Mouse (Mus musculus) forebrain, postnatal 0 days (tissue): Measurements from ENCODE around the gene Kif28. TPM values are rescaled to one million over a fixed set of nuclear protein-coding genes. Genes with fewer than 3 reads are reported as not detected.

Source experiments
- ATAC-seq: fragments of 200-750 bp; cut with Nextera tagmentation; 2 replicates; pipeline ENCODE4 v1.8.0; 2017; ENCODE audit warnings: mild to moderate bottlenecking, moderate library complexity
- DNase-seq: peaks from one replicate; pipeline ENCODE4 v3.0.0-alpha.2; 2015
- H3K27ac ChIP-seq: fragments of 300-500 bp; sonication (generic); 2 replicates; pipeline ENCODE4 v1.5.1; 2014; ENCODE audit warnings: low read depth, mild to moderate bottlenecking, antibody characterized with exemption, low read length, moderate library complexity, mixed read lengths
- H3K27me3 ChIP-seq: fragments of 300-500 bp; sonication (generic); 2 replicates; pipeline ENCODE4 v1.6.1; 2014; ENCODE audit warnings: mild to moderate bottlenecking, low read length, mixed read lengths; ENCODE audit not compliant: insufficient read depth
- H3K36me3 ChIP-seq: fragments of 300-500 bp; sonication (generic); 2 replicates; pipeline ENCODE4 v1.6.1; 2014; ENCODE audit warnings: mild to moderate bottlenecking, moderate library complexity; ENCODE audit not compliant: insufficient read depth
- H3K4me1 ChIP-seq: fragments of 300-500 bp; sonication (generic); 2 replicates; pipeline ENCODE4 v1.6.1; 2014; ENCODE audit warnings: antibody characterized with exemption; ENCODE audit not compliant: insufficient read depth
- H3K4me2 ChIP-seq: fragments of 300-500 bp; sonication (generic); 2 replicates; pipeline ENCODE4 v1.6.1; 2014; ENCODE audit warnings: low read depth, mild to moderate bottlenecking, moderate library complexity
- H3K4me3 ChIP-seq: fragments of 300-500 bp; sonication (generic); 2 replicates; pipeline ENCODE4 v1.5.1; 2014; ENCODE audit warnings: low read depth, low read length, mixed read lengths
- H3K9ac ChIP-seq: fragments of 300-500 bp; sonication (generic); 2 replicates; pipeline ENCODE4 v1.6.1; 2014; ENCODE audit warnings: mild to moderate bottlenecking
- H3K9me3 ChIP-seq: fragments of 300-500 bp; sonication (generic); 2 replicates; pipeline ENCODE4 v1.6.1; 2016; ENCODE audit warnings: low read length
- CTCF ChIP-seq: sonication (generic); IDR thresholded peaks from 2 replicates; pipeline ENCODE4 v1.5.1; 2016; ENCODE audit warnings: antibody characterized with exemption, control low read depth, low read depth
- WGBS: fragments of 180-500 bp; shearing (Covaris S2); extraction: QIAGEN DNeasy Blood & Tissue Kit; methylation state at CpG from one replicate; pipeline ENCODE4 v1.1.7; 2014; 5-methylcytosine and 5-hydroxymethylcytosine counted together
- polyA plus RNA-seq: library from polyadenylated mRNA; unstranded; fragments of >200 nt; fragmentation: Nextera tagmentation; extraction: Ambion mirVana; gene quantifications from 2 replicates; pipeline ENCODE4 v1.2.1, GENCODE M21; 2015
- total RNA-seq: library from RNA; depleted of rRNA; stranded (reverse); fragments of >200 nt; gene quantifications from 2 replicates; pipeline ENCODE4 v1.2.3, GENCODE M21; 2014; rRNA removed

Kif28 gene
- total and polyA plus RNA-seq, 2 experiments from 2014 or later = not detected

DNA sequence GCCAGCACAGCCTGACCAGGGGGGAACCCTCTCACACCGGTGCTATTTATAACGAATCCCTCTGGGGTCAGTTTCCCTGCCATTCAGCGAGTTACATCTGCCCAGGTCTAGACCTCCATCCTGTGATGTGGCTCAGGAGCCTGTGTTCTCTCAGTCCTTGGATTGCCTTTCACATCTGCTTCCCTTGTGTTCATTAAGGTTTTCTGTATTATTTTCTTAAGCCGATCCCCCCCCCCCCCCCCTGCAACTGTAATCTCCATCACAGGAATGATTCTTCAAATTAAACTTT, 99.1 kb downstream of the Kif28 start:
- no peak overlapping the region for H3K27ac ChIP-seq
- no peak overlapping the region for H3K9ac ChIP-seq
- peak overlapping the region; percentile 26; the same call in 1 of the 2 replicates for H3K4me3 ChIP-seq
- no peaks in the 10 kb centered on the region for H3K9me3 ChIP-seq
- no peaks in the 10 kb centered on the region for H3K27me3 ChIP-seq
- H3K36me3 ChIP-seq = no peaks in the 10 kb centered on the region
- ATAC-seq (peak; percentile 32; the same call in 1 of the 2 replicates), DNase-seq (no peak)
- H3K4me2 ChIP-seq = peak overlapping the region; percentile 47
- no peaks in the 10 kb centered on the region for H3K4me1 ChIP-seq
- no peak for TF ChIP-seq CTCF
- 31% methylated on average over 4 of the region's 4 CpGs for WGBS

Other genes with a start within 250 kb of the Kif28 start
- 18.2 and 19.0 TPM in 2 replicates for gene Smyd3, start 227.2 kb downstream of the Kif28 start, total RNA-seq
- gene Smyd3, start 227.2 kb downstream of the Kif28 start, polyA plus RNA-seq = 26.8 and 27.6 TPM in 2 replicates
- 21.8 and 22.3 TPM in 2 replicates for gene Tfb2m, start 199.0 kb downstream of the Kif28 start, total RNA-seq
- 45.9 and 47.3 TPM in 2 replicates for gene Tfb2m, start 199.0 kb downstream of the Kif28 start, polyA plus RNA-seq
- gene Cnst, start 198.9 kb downstream of the Kif28 start, total RNA-seq = 26.0 and 28.5 TPM in 2 replicates
- gene Cnst, start 198.9 kb downstream of the Kif28 start, polyA plus RNA-seq = 8.6 and 12.8 TPM in 2 replicates
- gene Sccpdh, start 77.1 kb downstream of the Kif28 start, total RNA-seq = 108 and 115 TPM in 2 replicates
- 164 and 168 TPM in 2 replicates for gene Sccpdh, start 77.1 kb downstream of the Kif28 start, polyA plus RNA-seq
- gene Gm10518, start 58.1 kb upstream of the Kif28 start, total RNA-seq = not detected in 2 replicates
- not detected in 2 replicates for gene Gm10518, start 58.1 kb upstream of the Kif28 start, polyA plus RNA-seq
- 35.2 and 41.8 TPM in 2 replicates for gene Ahctf1, start 58.4 kb upstream of the Kif28 start, total RNA-seq
- gene Ahctf1, start 58.4 kb upstream of the Kif28 start, polyA plus RNA-seq = 5.2 and 8.0 TPM in 2 replicates
- 92.9 and 111 TPM in 2 replicates for gene Cdc42bpa, start 215.2 kb upstream of the Kif28 start, total RNA-seq
- 14.0 and 25.2 TPM in 2 replicates for gene Cdc42bpa, start 215.2 kb upstream of the Kif28 start, polyA plus RNA-seq